In genomic region chr13:71158300-71158860, GRCm38 (mm10) we compare ENCODE assay signal across 12 mouse cellular contexts.
DNase-seq lines count a peak whose midpoint lies in the region; ATAC-seq and TF ChIP-seq lines count a peak whose summit lies in the region.
"Had no signal": no experiment of that assay in that cellular context is flagged by ENCODE, and none has a peak within 500 bp of the region (broad histone marks: within the 10 kb centered on the region; RNA-seq: fewer than 3 reads in every experiment).

No protein-coding gene starts in this region.

- ATAC-seq in heart, postnatal 0 days (ENCODE audit: insufficient read depth, low read depth): no peak
- peak; percentile 91 for ATAC-seq in hindbrain, embryonic 13.5 days (ENCODE audit: low FRiP score)
- ATAC-seq in neural tube, embryonic 14.5 days (ENCODE audit: low read depth): peak; percentile 69; the same call in 1 of the 2 replicates
- ATAC-seq in inflammation-experienced regulatory T-cells, adult 6 months: no peak
- ATAC-seq: lung, postnatal 0 days had no signal

- no peak for TF ChIP-seq EP300 in heart, postnatal 0 days (IDR thresholded peaks at IDR 0.05; ENCODE audit: low read depth)

- WGBS in heart, postnatal 0 days: 48% methylated on average over 13 of the region's 13 CpGs
- 12% methylated on average over 13 of the region's 13 CpGs for WGBS in hindbrain, embryonic 13.5 days
- 7% methylated on average over 13 of the region's 13 CpGs for WGBS in neural tube, embryonic 14.5 days

- no peak overlapping the region for H3K27ac ChIP-seq in heart, postnatal 0 days (ENCODE audit: low read depth)
- H3K27ac ChIP-seq in hindbrain, embryonic 13.5 days: peak overlapping the region; percentile 61; the same call in 1 of the 2 replicates
- no peak overlapping the region for H3K27ac ChIP-seq in neural tube, embryonic 14.5 days (ENCODE audit: low read depth, low read length)

- no peaks in the 10 kb centered on the region for H3K4me1 ChIP-seq in heart, postnatal 0 days (ENCODE audit: control insufficient read depth, insufficient read depth)
- H3K4me1 ChIP-seq in hindbrain, embryonic 13.5 days (replicated peaks): peaks cover 31% of the 10 kb centered on the region
- H3K4me1 ChIP-seq in neural tube, embryonic 14.5 days (ENCODE audit: control insufficient read depth, insufficient read depth, low read length): peaks cover 16% of the 10 kb centered on the region

- H3K27me3 ChIP-seq in heart, postnatal 0 days (ENCODE audit: control insufficient read depth, insufficient read depth, low read length): no peaks in the 10 kb centered on the region
- H3K27me3 ChIP-seq in hindbrain, embryonic 13.5 days: peaks cover 17% of the 10 kb centered on the region
- no peaks in the 10 kb centered on the region for H3K27me3 ChIP-seq in neural tube, embryonic 14.5 days (ENCODE audit: control insufficient read depth, insufficient read depth, low read length)
- H3K27me3 ChIP-seq: CH12.LX had no signal

- H3K9me3 ChIP-seq in heart, postnatal 0 days (replicated peaks; ENCODE audit: control insufficient read depth, low read length): no peaks in the 10 kb centered on the region
- no peaks in the 10 kb centered on the region for H3K9me3 ChIP-seq in hindbrain, embryonic 13.5 days
- no peaks in the 10 kb centered on the region for H3K9me3 ChIP-seq in neural tube, embryonic 14.5 days (ENCODE audit: control insufficient read depth, low read length)

- no peak overlapping the region for H3K9ac ChIP-seq in heart, postnatal 0 days (replicated peaks; ENCODE audit: low read depth, low read length)
- peak overlapping the region; percentile 58 for H3K9ac ChIP-seq in hindbrain, embryonic 13.5 days
- H3K9ac ChIP-seq in neural tube, embryonic 14.5 days (replicated peaks; ENCODE audit: low read depth, low read length): no peak overlapping the region

- H3K36me3 ChIP-seq in heart, postnatal 0 days (replicated peaks; ENCODE audit: control insufficient read depth, insufficient read depth, low read length): no peaks in the 10 kb centered on the region
- no peaks in the 10 kb centered on the region for H3K36me3 ChIP-seq in hindbrain, embryonic 13.5 days
- H3K36me3 ChIP-seq in neural tube, embryonic 14.5 days (ENCODE audit: control insufficient read depth, insufficient read depth, low read length): no peaks in the 10 kb centered on the region

- peak overlapping the region; percentile 33 for H3K4me2 ChIP-seq in heart, postnatal 0 days (ENCODE audit: low read depth, low read length)
- peak overlapping the region; percentile 51 for H3K4me2 ChIP-seq in hindbrain, embryonic 13.5 days
- peak overlapping the region; percentile 48 for H3K4me2 ChIP-seq in neural tube, embryonic 14.5 days (ENCODE audit: low read depth, low read length)

- no peak for DNase-seq in heart, postnatal 0 days (ENCODE audit: low spot score)
- DNase-seq in heart, adult 9 months (ENCODE audit: low spot score in 2 of 2): no peak
- DNase-seq in embryo, embryonic 9.5 days (ENCODE audit: extremely low spot score): peak; percentile 53
- DNase-seq in layer of hippocampus, postnatal 25 days (ENCODE audit: extremely low spot score in 1 of 2, low spot score in 1 of 2): no peak
- no peak for DNase-seq in frontal cortex, postnatal 25 days (ENCODE audit: low spot score in 2 of 2)
- DNase-seq: right cerebral cortex, adult 18-20 months; thymus, postnatal 14 days had no signal

- no peak for TF ChIP-seq CTCF in heart, postnatal 0 days (IDR thresholded peaks at IDR 0.05; ENCODE audit: low read depth)

- 0 out of 2 replicates have a peak overlapping the region, but pooled peaks have one; percentile 11 for H3K4me3 ChIP-seq in heart, postnatal 0 days (ENCODE audit: low read depth, low read length)
- H3K4me3 ChIP-seq in hindbrain, embryonic 13.5 days: peak overlapping the region; percentile 21
- peak overlapping the region; percentile 10; the same call in 1 of the 2 replicates for H3K4me3 ChIP-seq in neural tube, embryonic 14.5 days (ENCODE audit: low read depth, low read length)

Comparison
In these comparisons a context has a peak if more than half of its experiments do, and no peak if none do; other contexts are left out.
1. ATAC-seq: peak in hindbrain, embryonic 13.5 days (single experiment) and neural tube, embryonic 14.5 days (single experiment); none in heart, postnatal 0 days (single experiment) and inflammation-experienced regulatory T-cells, adult 6 months (single experiment).
2. Peak in every context shown above with its lines, with median percentiles within 50 percentile points of each other: H3K4me2 ChIP-seq and H3K4me3 ChIP-seq.